8 mouse cellular contexts compared by ENCODE assay signal in the genomic region with DNA sequence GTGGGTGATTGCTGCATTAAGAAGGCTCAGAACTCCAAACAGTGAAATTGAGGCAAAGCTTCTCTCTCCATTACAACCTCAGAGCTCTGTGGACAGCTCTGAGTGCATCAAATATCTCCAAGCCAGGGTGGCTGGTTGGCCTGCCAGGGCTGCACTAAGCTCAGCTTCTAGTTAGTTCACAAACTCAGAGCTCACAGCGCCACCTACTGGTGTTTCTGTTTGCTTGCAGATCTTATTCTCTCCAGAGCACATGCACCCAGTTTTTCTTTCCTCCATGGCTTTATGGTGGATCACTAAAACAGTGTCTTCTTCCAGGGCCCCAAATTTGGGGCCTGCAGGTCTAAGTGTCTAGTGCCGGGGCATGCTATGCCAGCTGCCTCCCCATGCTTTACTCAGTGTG. TPM values are rescaled to one million over a fixed set of nuclear protein-coding genes. Genes with fewer than 3 reads are reported as not detected.
DNase-seq lines count a peak whose midpoint lies in the region; ATAC-seq and TF ChIP-seq lines count a peak whose summit lies in the region.
"Had no signal": no experiment of that assay in that cellular context is flagged by ENCODE, and none has a peak within 500 bp of the region (broad histone marks: within the 10 kb centered on the region; RNA-seq: fewer than 3 reads in every experiment).

No protein-coding gene starts in this region.

- H3K27me3 ChIP-seq in E14TG2a.4 (ENCODE audit: insufficient read depth, low read length), result peaks cover 55% of the 10 kb centered on the region
- no peaks in the 10 kb centered on the region for H3K27me3 ChIP-seq in small intestine, adult 2 months (ENCODE audit: control insufficient read depth, insufficient read depth, low read length)

- DNase-seq in ZHBTc4 (ENCODE audit: low read depth, low spot score), result peak; percentile 92
- DNase-seq in heart, adult 8-10 months (ENCODE audit: low spot score), result peak; percentile 83
- DNase-seq in layer of hippocampus, adult 9-10 months (ENCODE audit: low spot score), result peak; percentile 78
- DNase-seq in lung, postnatal 36 days, result peak; percentile 94

- no peaks in the 10 kb centered on the region; the same call in 1 of the 2 replicates for H3K4me1 ChIP-seq in E14TG2a.4 (replicated peaks; ENCODE audit: low read depth, low read length)
- H3K4me1 ChIP-seq in small intestine, adult 2 months (ENCODE audit: control insufficient read depth, insufficient read depth, insufficient read length, low read length), result peaks cover 7% of the 10 kb centered on the region
- H3K4me1 ChIP-seq: megakaryocyte, embryonic 14.5 days had no signal

- H3K27ac ChIP-seq in small intestine, adult 2 months (ENCODE audit: insufficient read depth, low read depth, low read length), result no peak overlapping the region

- H3K36me3 ChIP-seq in E14TG2a.4 (ENCODE audit: insufficient read depth, low read length), result no peaks in the 10 kb centered on the region
- H3K36me3 ChIP-seq in small intestine, adult 2 months (ENCODE audit: control insufficient read depth, insufficient read depth, low read length), result 0 out of 2 replicates have a peak, but pooled peaks cover 2% of the 10 kb centered on the region

- ATAC-seq in common myeloid progenitor, adult 5-6 weeks (replicated peaks; ENCODE audit: low read depth, poor library complexity, severe bottlenecking), result peak; percentile 87

- 24% methylated on average over 2 of the region's 2 CpGs for WGBS in small intestine, adult 2 months

- TF ChIP-seq CTCF in E14TG2a.4 (conservative IDR thresholded peaks at IDR 0.05; ENCODE audit: low read length), result peak; percentile 87
- peak; percentile 72; the same call in 1 of the 2 replicates for TF ChIP-seq CTCF in small intestine, adult 2 months (IDR thresholded peaks at IDR 0.05; ENCODE audit: extremely low read depth, insufficient read length, insufficient replicate concordance, low read depth, low read length)

- no peak for TF ChIP-seq POLR2A in small intestine, adult 2 months (IDR thresholded peaks at IDR 0.05; ENCODE audit: low read depth, low read length)

- H3K4me3 ChIP-seq in E14TG2a.4 (replicated peaks; ENCODE audit: low read length), result no peak overlapping the region
- H3K4me3 ChIP-seq in small intestine, adult 2 months (ENCODE audit: low read depth, low read length), result no peak overlapping the region
- H3K4me3 ChIP-seq: megakaryocyte, embryonic 14.5 days had no signal

- H3K9me3 ChIP-seq in E14TG2a.4 (ENCODE audit: low read length), result peaks cover 16% of the 10 kb centered on the region
- H3K9me3 ChIP-seq: megakaryocyte, embryonic 14.5 days had no signal

RNA-seq across cellular contexts. Expression of a gene that starts 2.7 kb away (rescaled TPM):
- 0.05 TPM in 1 of 2 replicates, not detected in the other for total RNA-seq in common myeloid progenitor, adult 5-6 weeks (2017)
- total RNA-seq in heart, adult 8-10 months (2022), result 1 to 10 TPM; 4.0 to 5.5 (median 4.9) TPM
- 70.6 and 179 TPM in 2 replicates for polyA plus RNA-seq in small intestine, adult 2 months (2012; rRNA removed)

RNA-seq across cellular contexts. Expression of a gene that starts 18.1 kb away (rescaled TPM):
- not detected in 2 replicates for total RNA-seq in common myeloid progenitor, adult 5-6 weeks (2017)
- not detected for total RNA-seq in heart, adult 8-10 months (2022)
- not detected in 2 replicates for polyA plus RNA-seq in small intestine, adult 2 months (2012; rRNA removed)

RNA-seq across cellular contexts. Expression of a gene that starts 18.3 kb away (rescaled TPM):
- 42.8 and 48.6 TPM in 2 replicates for total RNA-seq in common myeloid progenitor, adult 5-6 weeks (2017)
- 10 to 100 TPM; 10.4 to 14.0 (median 13.0) TPM for total RNA-seq in heart, adult 8-10 months (2022)
- polyA plus RNA-seq in small intestine, adult 2 months (2012; rRNA removed), result 32.0 and 60.5 TPM in 2 replicates

RNA-seq across cellular contexts. Expression of a gene that starts 28.2 kb away (rescaled TPM):
- total RNA-seq in common myeloid progenitor, adult 5-6 weeks (2017), result 128 and 151 TPM in 2 replicates
- total RNA-seq in heart, adult 8-10 months (2022), result 10 to 100 TPM; 26.8 to 28.5 (median 27.9) TPM
- polyA plus RNA-seq in small intestine, adult 2 months (2012; rRNA removed), result 268 and 784 TPM in 2 replicates

RNA-seq across cellular contexts. Expression of a gene that starts 40.5 kb away (rescaled TPM):
- total RNA-seq in common myeloid progenitor, adult 5-6 weeks (2017), result 15.3 and 16.4 TPM in 2 replicates
- total RNA-seq in heart, adult 8-10 months (2022), result 1 to 10 TPM; 6.1 to 7.4 (median 7.1) TPM
- 0.98 and 5.4 TPM in 2 replicates for polyA plus RNA-seq in small intestine, adult 2 months (2012; rRNA removed)
